Mouse (Mus musculus): ENCODE results near the gene Sema5b.

DNA sequence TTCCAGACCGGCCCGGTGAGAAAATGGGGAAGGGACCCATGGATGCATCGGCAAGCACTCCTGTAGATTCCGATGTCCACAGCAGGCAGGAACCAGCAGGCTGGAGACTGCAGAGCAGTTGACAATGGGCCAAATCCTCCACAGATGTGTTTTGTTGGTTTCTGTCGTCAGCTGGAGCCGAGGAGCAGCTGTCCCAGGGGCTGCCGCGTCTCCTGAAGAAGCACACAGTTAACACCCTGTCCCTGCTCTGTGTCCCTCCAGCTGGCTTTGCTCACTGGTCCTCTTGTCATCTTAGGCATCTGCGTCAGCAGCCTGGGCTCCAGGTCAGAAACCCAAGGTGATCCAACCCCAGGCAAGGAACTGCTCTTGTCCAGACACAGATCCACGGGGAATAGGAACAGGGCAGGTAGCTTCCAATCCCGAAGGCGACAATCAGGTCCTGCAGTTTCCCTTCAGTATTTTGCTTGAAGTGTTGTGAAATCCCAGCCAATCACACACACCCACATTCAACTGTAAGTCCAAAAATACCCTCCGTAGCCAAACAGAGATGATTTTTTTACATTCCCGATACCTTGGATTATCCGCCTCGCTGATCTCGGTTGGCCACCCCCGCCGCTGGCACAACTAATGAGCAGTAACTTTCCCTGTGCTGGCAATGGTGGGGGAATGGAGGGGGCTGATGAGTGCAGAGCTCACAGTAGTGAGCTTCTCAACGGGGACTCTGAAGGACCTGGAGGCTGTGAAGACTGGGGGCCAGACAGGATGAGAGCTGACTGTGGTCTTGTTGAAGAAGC, 63.0 kb downstream of the Sema5b start:
- TF ChIP-seq USF1 (IDR thresholded peaks at IDR 0.05; ENCODE audit: low read depth, low read length) (no peak), UBTF (IDR thresholded peaks at IDR 0.05; ENCODE audit: borderline replicate concordance, insufficient read depth, low read depth, low read length) (no peak), ZC3H11A (IDR thresholded peaks at IDR 0.05; ENCODE audit: low read depth, low read length) (no peak), CHD2 (IDR thresholded peaks at IDR 0.05; ENCODE audit: low read length) (no peak), USF2 (IDR thresholded peaks at IDR 0.05; ENCODE audit: borderline replicate concordance in 1 of 2, insufficient read depth in 1 of 2, low read depth in 1 of 2, low read length in 2 of 2) (no peak), MAX (IDR thresholded peaks at IDR 0.05; ENCODE audit: low read length) (no peak), POLR2AphosphoS2 (IDR thresholded peaks at IDR 0.05; ENCODE audit: low read length) (no peak), POLR2A (IDR thresholded peaks at IDR 0.05; ENCODE audit: control insufficient read depth in 1 of 2, insufficient read depth in 1 of 2, low read depth in 1 of 2, low read length in 2 of 2, poor library complexity in 1 of 2) (no peak), ZMIZ1 (IDR thresholded peaks at IDR 0.05; ENCODE audit: low read depth, low read length) (no peak), CTCF (IDR thresholded peaks at IDR 0.05 in 2 of 3, conservative IDR thresholded peaks at IDR 0.05 in 1 of 3; ENCODE audit: control insufficient read depth in 1 of 3, insufficient read depth in 1 of 3, low read depth in 2 of 3, low read length in 3 of 3, poor library complexity in 1 of 3, severe bottlenecking in 1 of 3) (no peak), GATA1 (IDR thresholded peaks at IDR 0.05; ENCODE audit: low read depth, low read length) (no peak)
